Mouse (Mus musculus) neural tube, embryonic 14.5 days (tissue): Measurements from ENCODE around the gene Adcy5. TPM values are rescaled to one million over a fixed set of nuclear protein-coding genes. Genes with fewer than 3 reads are reported as not detected.

Experiments
- ATAC-seq: fragments of 200-750 bp; cut with Nextera tagmentation; 2 replicates; pipeline ENCODE4 v1.8.0; 2017; ENCODE audit warnings: low read depth, mild to moderate bottlenecking, moderate TSS enrichment, moderate library complexity
- H3K27ac ChIP-seq: fragments of 300-500 bp; sonication (generic); 2 replicates; pipeline ENCODE4 v1.5.1; 2014; ENCODE audit warnings: low read depth, mild to moderate bottlenecking, control low read depth, low read length, moderate library complexity, mixed read lengths
- H3K27me3 ChIP-seq: fragments of 300-500 bp; sonication (generic); 2 replicates; pipeline ENCODE4 v1.6.1; 2014; ENCODE audit warnings: low read length; ENCODE audit not compliant: control insufficient read depth, insufficient read depth
- H3K36me3 ChIP-seq: fragments of 300-500 bp; sonication (generic); 2 replicates; pipeline ENCODE4 v1.6.1; 2014; ENCODE audit warnings: low read length, mixed read lengths; ENCODE audit not compliant: control insufficient read depth, insufficient read depth
- H3K4me1 ChIP-seq: fragments of 300-500 bp; sonication (generic); 2 replicates; pipeline ENCODE4 v1.6.1; 2014; ENCODE audit warnings: low read length; ENCODE audit not compliant: control insufficient read depth, insufficient read depth
- H3K4me2 ChIP-seq: fragments of 300-500 bp; sonication (generic); 2 replicates; pipeline ENCODE4 v1.6.1; 2014; ENCODE audit warnings: mild to moderate bottlenecking, low read depth, low read length, control low read depth
- H3K4me3 ChIP-seq: fragments of 300-500 bp; sonication (generic); 2 replicates; pipeline ENCODE4 v1.5.1; 2014; ENCODE audit warnings: low read depth, low read length, control low read depth, mixed read lengths
- H3K9ac ChIP-seq: fragments of 300-500 bp; sonication (generic); replicated peaks from 2 replicates; pipeline ENCODE4 v1.6.1; 2014; ENCODE audit warnings: low read depth, mild to moderate bottlenecking, control low read depth, low read length, mixed read lengths
- H3K9me3 ChIP-seq: fragments of 300-500 bp; sonication (generic); 2 replicates; pipeline ENCODE4 v1.6.1; 2016; ENCODE audit warnings: low read length; ENCODE audit not compliant: control insufficient read depth
- WGBS: fragments of 180-500 bp; shearing (Covaris S2); extraction: QIAGEN DNeasy Blood & Tissue Kit; methylation state at CpG from one replicate; pipeline ENCODE4 v1.1.7; 2014; 5-methylcytosine and 5-hydroxymethylcytosine counted together
- polyA plus RNA-seq: library from polyadenylated mRNA; unstranded; fragments of >200 nt; fragmentation: Nextera tagmentation; extraction: Ambion mirVana; gene quantifications from 2 replicates; pipeline ENCODE4 v1.2.1, GENCODE M21; 2014

Adcy5 gene
- polyA plus RNA-seq, 1 experiment from 2014 or later = 8.8 TPM

DNA sequence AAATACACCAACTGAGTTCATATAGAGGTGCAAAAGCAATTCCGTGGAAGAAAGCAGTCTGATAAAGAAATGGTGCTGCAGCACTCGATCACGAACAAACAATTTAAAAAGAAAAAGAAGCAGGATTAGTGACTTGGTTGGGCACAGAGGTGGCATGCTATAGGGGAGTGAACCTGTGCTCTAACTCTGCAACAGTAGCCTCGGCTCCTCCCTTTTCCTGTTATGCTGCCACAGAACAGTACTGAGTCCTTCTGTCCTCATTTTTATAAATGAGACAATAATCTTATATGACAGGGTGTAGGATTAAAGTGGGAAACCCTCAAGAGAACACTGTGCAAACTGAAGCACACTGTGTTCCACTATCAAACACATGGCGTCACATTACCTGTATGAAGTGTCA, 162.8 kb downstream of the Adcy5 start:
- 93% methylated on average over 5 of the region's 5 CpGs for whole genome bisulfite sequencing

DNA sequence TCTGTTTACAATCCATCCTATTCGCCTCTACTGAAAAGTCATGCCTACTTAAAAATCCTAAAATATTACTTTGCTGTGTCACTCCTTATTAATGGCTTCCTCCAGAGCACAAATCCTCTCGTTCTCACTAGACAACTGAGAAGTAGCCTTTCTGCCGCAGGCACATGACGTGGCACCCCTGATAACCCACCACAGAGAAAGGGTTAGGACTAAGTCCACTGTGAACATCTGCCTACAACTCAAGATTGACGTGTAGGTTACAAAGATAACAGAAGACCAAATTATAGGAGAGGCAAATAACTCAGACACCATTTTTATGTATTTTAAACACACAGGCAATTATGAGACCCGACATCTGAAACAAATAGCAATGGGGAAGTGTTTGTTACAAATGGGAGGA, 163.7 kb downstream of the Adcy5 start:
- 80% methylated on average over 6 of the region's 6 CpGs for WGBS
- Histone ChIP-seq H3K27ac (no peak overlapping the region), H3K4me1 (peaks cover 3% of the 10 kb centered on the region; the same call in 1 of the 2 replicates), H3K36me3 (no peaks in the 10 kb centered on the region), H3K4me3 (no peak overlapping the region), H3K9ac (no peak overlapping the region), H3K27me3 (no peaks in the 10 kb centered on the region), H3K4me2 (no peak overlapping the region), H3K9me3 (no peaks in the 10 kb centered on the region)
- no peak for ATAC-seq

More for the DNA sequence above, 162.8 kb downstream of the Adcy5 start:
- H3K4me3 ChIP-seq = no peak overlapping the region
- H3K36me3 ChIP-seq = no peaks in the 10 kb centered on the region
- ATAC-seq = no peak
- no peaks in the 10 kb centered on the region for H3K9me3 ChIP-seq
- H3K27me3 ChIP-seq = no peaks in the 10 kb centered on the region
- peaks cover 3% of the 10 kb centered on the region; the same call in 1 of the 2 replicates for H3K4me1 ChIP-seq
- H3K4me2 ChIP-seq = no peak overlapping the region
- H3K9ac ChIP-seq = no peak overlapping the region
- no peak overlapping the region for H3K27ac ChIP-seq

DNA sequence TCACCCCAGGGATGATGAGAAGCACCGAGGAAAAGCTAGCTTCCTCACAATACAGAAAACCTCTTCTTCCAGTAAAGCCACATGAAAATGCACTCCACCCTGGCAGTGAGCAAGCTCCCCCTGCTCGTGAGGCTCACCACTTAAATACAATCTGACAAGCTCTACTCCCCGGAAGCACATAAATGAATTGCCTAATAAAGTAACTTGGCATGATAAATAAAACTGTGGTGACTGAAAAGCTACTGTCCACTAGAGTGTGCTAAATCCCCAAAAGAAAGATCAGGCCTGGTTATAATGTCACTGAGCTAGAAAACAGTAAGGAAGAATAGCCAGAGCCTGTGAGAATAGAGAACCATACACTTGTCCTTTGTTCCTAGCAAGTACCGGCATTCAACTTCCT, 164.7 kb downstream of the Adcy5 start:
- peak; percentile 85 for ATAC-seq
- Histone ChIP-seq H3K4me2 (no peak overlapping the region), H3K9ac (no peak overlapping the region), H3K4me1 (peaks cover 3% of the 10 kb centered on the region; the same call in 1 of the 2 replicates), H3K4me3 (no peak overlapping the region), H3K9me3 (no peaks in the 10 kb centered on the region), H3K36me3 (no peaks in the 10 kb centered on the region), H3K27ac (no peak overlapping the region), H3K27me3 (no peaks in the 10 kb centered on the region)
- WGBS = 23% methylated on average over 4 of the region's 4 CpGs

DNA sequence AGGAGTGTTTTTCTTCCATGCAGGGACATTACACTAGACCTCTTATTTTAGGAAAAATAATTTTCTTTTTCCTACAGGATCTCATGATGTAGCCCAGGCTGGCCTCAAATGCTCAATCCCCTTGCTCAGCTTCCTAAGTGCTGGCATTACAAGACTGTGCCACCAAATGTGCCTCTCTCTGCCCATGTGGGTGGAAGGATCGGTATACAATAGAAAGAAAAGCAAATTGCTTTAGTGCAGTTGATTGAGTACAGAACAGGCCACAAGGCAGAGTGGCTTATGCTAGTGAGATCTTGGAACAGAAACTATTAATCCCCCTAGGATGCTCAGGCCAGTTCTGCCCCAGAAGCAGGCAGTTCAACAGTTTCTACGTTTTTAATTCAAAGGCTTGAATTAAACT, 165.1 kb downstream of the Adcy5 start:
- H3K27me3 ChIP-seq = no peaks in the 10 kb centered on the region
- H3K36me3 ChIP-seq = no peaks in the 10 kb centered on the region
- WGBS = 52% methylated on average over 2 of the region's 2 CpGs
- peak; percentile 41; the same call in 1 of the 2 replicates for ATAC-seq
- no peak overlapping the region for H3K27ac ChIP-seq
- peaks cover 3% of the 10 kb centered on the region; the same call in 1 of the 2 replicates for H3K4me1 ChIP-seq
- H3K9me3 ChIP-seq = no peaks in the 10 kb centered on the region
- no peak overlapping the region for H3K4me3 ChIP-seq
- no peak overlapping the region for H3K9ac ChIP-seq
- no peak overlapping the region for H3K4me2 ChIP-seq

DNA sequence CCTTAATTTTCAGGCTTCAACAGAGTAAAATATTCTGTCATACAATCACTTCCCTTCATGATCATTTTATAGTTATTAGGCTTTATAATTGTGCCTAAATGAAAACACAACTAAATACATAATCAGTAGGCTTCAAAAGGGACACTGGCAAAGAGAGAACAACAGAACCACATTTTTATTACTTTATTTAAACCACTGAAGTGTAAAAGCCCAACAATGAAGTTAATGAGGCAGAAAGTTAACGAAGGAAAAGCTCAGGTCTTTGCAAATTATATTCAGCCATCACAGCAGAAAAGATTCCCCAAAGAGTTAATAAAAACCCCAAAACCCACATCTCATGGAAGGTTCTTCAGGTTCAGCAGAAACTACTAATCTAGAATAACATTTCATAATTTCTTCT, 175.8 kb downstream of the Adcy5 start:
- Histone ChIP-seq H3K9me3 (no peaks in the 10 kb centered on the region), H3K4me3 (no peak overlapping the region), H3K36me3 (no peaks in the 10 kb centered on the region; the same call in none of the 2 replicates), H3K27me3 (no peaks in the 10 kb centered on the region), H3K4me1 (no peaks in the 10 kb centered on the region), H3K4me2 (no peak overlapping the region), H3K27ac (no peak overlapping the region), H3K9ac (no peak overlapping the region)
- no peak for ATAC-seq
- WGBS = 16% methylated on average over 1 of the region's 1 CpGs

Other genes starting within 250 kb of the Adcy5 start
- gene Hacd2, start 132.4 kb upstream of the Adcy5 start, polyA plus RNA-seq = 25.7 and 28.9 TPM in 2 replicates
- gene Sec22a, start 209.0 kb downstream of the Adcy5 start, polyA plus RNA-seq = 40.3 and 44.0 TPM in 2 replicates